Mouse (Mus musculus): ENCODE results near the gene Cdkn2d.
"Not testable (repeated sequence)": the region's sequence is repeated elsewhere in the genome, so short reads cannot be mapped to it uniquely, and the experiment has no call there.

Gene Cdkn2d

GRCm38 (mm10) chr9:21316696-21317095 lies 25.5 kb upstream of the Cdkn2d start:
- no peak for DNase-seq

- no peak for DNase-seq
Observed at GRCm38 (mm10) chr9:21315421-21315820, 24.2 kb upstream of the Cdkn2d start.

- DNase-seq: no peak
Observed at GRCm38 (mm10) chr9:21314367-21315140, 23.3 kb upstream of the Cdkn2d start.

- DNase-seq: peak; percentile 86
Observed at GRCm38 (mm10) chr9:21313394-21313793, 22.2 kb upstream of the Cdkn2d start.

GRCm38 (mm10) chr9:21312134-21312533 lies 20.9 kb upstream of the Cdkn2d start, which contains the start of gene Ap1m2:
Ap1m2 (minus strand) TSS chr9:21312337.
- DNase-seq: no peak

GRCm38 (mm10) chr9:21311695-21312094 lies 20.5 kb upstream of the Cdkn2d start:
- DNase-seq: no peak

GRCm38 (mm10) chr9:21309150-21309741 lies 18.0 kb upstream of the Cdkn2d start:
- no peak for DNase-seq

GRCm38 (mm10) chr9:21305065-21305464 lies 13.9 kb upstream of the Cdkn2d start:
- no peak for DNase-seq

- no peak for DNase-seq
Observed at GRCm38 (mm10) chr9:21299014-21299413, 7.8 kb upstream of the Cdkn2d start.

GRCm38 (mm10) chr9:21292271-21292670 lies 1.1 kb upstream of the Cdkn2d start:
- no peak for DNase-seq

GRCm38 (mm10) chr9:21291868-21292267 lies 661 bp upstream of the Cdkn2d start:
- DNase-seq: not testable (repeated sequence)

- peak; percentile 64 for DNase-seq
Observed at GRCm38 (mm10) chr9:21290589-21290988, 618 bp downstream of the Cdkn2d start.

GRCm38 (mm10) chr9:21289337-21289671 lies 1.9 kb downstream of the Cdkn2d start:
- DNase-seq: no peak

GRCm38 (mm10) chr9:21288404-21289336 lies 2.5 kb downstream of the Cdkn2d start:
- DNase-seq: peak; percentile 39

- peak; percentile 97 for DNase-seq
Observed at GRCm38 (mm10) chr9:21287571-21288402, 3.4 kb downstream of the Cdkn2d start, which contains the start of gene Kri1. Kri1 (minus strand) TSS chr9:21287969.

- no peak for DNase-seq
Observed at GRCm38 (mm10) chr9:21286753-21287152, 4.5 kb downstream of the Cdkn2d start.

GRCm38 (mm10) chr9:21283994-21284393 lies 7.2 kb downstream of the Cdkn2d start:
- DNase-seq: no peak

- DNase-seq: no peak
Observed at GRCm38 (mm10) chr9:21283591-21283990, 7.6 kb downstream of the Cdkn2d start.

- no peak for DNase-seq
Observed at GRCm38 (mm10) chr9:21277776-21278175, 13.4 kb downstream of the Cdkn2d start.

- DNase-seq: no peak
Observed at GRCm38 (mm10) chr9:21276307-21276706, 14.9 kb downstream of the Cdkn2d start.

- DNase-seq: no peak
Observed at GRCm38 (mm10) chr9:21275727-21276126, 15.5 kb downstream of the Cdkn2d start.

GRCm38 (mm10) chr9:21275013-21275710 lies 16.0 kb downstream of the Cdkn2d start:
- DNase-seq: no peak
